Mouse (Mus musculus) embryonic fibroblast, embryonic 13.5 days (primary cell): ENCODE results near the gene Alb. TPM values are rescaled to one million over a fixed set of nuclear protein-coding genes. Genes with fewer than 3 reads are reported as not detected.

Experiments used
- H3K27ac ChIP-seq: 2 replicates; pipeline ENCODE4 v1.5.1; 2012; ENCODE audit warnings: low read length, control low read depth, inconsistent platforms; ENCODE audit not compliant: insufficient read depth
- H3K4me1 ChIP-seq: 2 replicates; pipeline ENCODE4 v1.6.1; 2011; ENCODE audit warnings: low read length; ENCODE audit not compliant: control insufficient read depth, insufficient read depth
- H3K4me3 ChIP-seq: 2 replicates; pipeline ENCODE4 v1.5.1; 2011; ENCODE audit warnings: mild to moderate bottlenecking, control low read depth, low read length; ENCODE audit not compliant: insufficient read depth
- CTCF ChIP-seq: IDR thresholded peaks from 2 replicates; pipeline ENCODE4 v1.5.1; 2011; ENCODE audit warnings: mild to moderate bottlenecking, control low read depth, low read length, moderate library complexity, borderline replicate concordance; ENCODE audit not compliant: insufficient read depth
- POLR2A ChIP-seq: IDR thresholded peaks from 2 replicates; pipeline ENCODE4 v1.6.1; 2011; ENCODE audit warnings: low read depth, mild to moderate bottlenecking, control low read depth, low read length, moderate library complexity
- polyA plus RNA-seq: library from polyadenylated mRNA; stranded (reverse); fragments of >200 nt; gene quantifications from 2 replicates; pipeline ENCODE4 v1.2.4, GENCODE M21; 2011; ENCODE audit warnings: low read depth; ENCODE audit not compliant: missing spikeins, insufficient read length

The Alb gene
- polyA plus RNA-seq, 1 experiment, result not detected

DNA sequence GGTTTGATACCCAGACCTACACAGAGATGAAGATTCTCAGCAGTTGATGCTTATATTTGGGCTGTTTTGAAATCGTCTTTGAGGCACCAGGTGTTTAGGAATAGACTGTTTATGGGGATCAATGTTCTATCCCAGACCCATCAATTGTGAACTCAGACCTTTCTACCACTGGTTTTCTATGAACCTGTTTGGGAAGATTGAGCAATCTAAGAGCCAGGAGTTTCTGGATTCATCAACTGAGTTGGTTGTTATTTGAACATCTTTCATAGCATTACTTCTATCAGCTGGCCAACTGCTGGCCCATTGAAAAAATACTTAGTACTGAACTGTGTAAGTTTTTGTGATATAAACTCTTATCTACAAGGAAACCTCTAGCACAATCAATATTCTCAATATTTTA lies 3.5 kb upstream of the Alb start:
- TF ChIP-seq POLR2A, result no peak
- TF ChIP-seq CTCF, result no peak
- H3K27ac ChIP-seq, result no peak overlapping the region

DNA sequence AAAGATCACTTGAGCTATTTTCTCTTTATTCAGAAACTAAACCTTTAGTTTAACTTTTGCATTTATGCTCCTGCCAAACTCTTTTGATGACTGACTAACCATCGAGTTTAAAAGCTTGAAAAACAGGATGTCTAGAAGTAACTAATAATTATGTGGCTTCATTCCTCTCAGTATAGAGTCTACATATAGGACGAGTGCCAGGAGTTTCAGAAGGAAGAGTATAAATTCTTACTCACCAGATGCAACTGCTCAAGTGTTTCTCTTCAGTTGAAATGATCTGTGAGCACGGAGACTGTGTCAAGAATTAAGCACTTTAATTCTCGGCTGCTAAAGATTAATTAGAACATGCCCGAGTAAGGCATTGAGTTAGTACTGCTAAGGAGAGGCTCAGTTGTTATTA lies 2.0 kb upstream of the Alb start:
- H3K4me3 ChIP-seq, result no peak overlapping the region
- TF ChIP-seq CTCF, result no peak
- no peak for TF ChIP-seq POLR2A
- H3K4me1 ChIP-seq, result no peaks in the 10 kb centered on the region
- no peak overlapping the region for H3K27ac ChIP-seq

More for the DNA sequence above, 3.5 kb upstream of the Alb start:
- H3K4me3 ChIP-seq, result no peak overlapping the region
- H3K4me1 ChIP-seq, result no peaks in the 10 kb centered on the region

DNA sequence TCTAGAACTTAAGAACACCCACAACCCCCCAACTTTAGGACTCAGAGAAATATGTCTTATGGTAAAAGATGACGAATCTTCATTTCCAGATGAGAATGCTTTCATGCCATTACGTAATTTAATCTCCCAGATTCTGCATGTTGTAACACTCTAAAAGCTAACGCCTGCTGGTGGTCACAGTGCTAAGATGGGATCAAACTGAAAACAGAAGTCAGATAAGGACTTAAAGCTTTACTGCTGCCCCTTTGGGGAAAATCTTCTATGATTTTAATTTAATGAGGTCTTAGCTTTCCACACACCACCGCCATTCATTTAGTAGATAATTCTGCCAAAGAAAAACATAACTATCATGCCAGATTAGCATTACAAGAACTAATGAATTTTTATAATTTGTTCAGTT lies 6.1 kb downstream of the Alb start:
- Histone ChIP-seq H3K4me3 (no peak overlapping the region), H3K27ac (no peak overlapping the region), H3K4me1 (peaks cover 2% of the 10 kb centered on the region; the same call in 1 of the 2 replicates)
- TF ChIP-seq POLR2A, result no peak
- TF ChIP-seq CTCF, result no peak

DNA sequence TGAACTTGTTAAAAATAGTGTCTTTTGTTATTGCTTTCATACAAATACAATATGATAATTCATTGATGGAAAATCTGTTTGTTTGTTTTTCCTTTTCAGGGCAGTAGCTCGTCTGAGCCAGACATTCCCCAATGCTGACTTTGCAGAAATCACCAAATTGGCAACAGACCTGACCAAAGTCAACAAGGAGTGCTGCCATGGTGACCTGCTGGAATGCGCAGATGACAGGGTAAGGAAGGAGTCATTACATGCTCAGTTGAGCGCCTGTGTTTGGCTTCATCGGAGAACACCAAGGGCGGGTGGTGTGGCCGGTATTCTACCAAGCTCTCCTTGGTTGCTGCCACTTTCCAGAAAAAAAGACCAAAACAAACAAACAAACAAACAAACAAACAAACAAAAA lies 6.5 kb downstream of the Alb start:
- TF ChIP-seq POLR2A (no peak), CTCF (no peak)
- Histone ChIP-seq H3K27ac (no peak overlapping the region), H3K4me3 (no peak overlapping the region), H3K4me1 (peaks cover 2% of the 10 kb centered on the region; the same call in 1 of the 2 replicates)

DNA sequence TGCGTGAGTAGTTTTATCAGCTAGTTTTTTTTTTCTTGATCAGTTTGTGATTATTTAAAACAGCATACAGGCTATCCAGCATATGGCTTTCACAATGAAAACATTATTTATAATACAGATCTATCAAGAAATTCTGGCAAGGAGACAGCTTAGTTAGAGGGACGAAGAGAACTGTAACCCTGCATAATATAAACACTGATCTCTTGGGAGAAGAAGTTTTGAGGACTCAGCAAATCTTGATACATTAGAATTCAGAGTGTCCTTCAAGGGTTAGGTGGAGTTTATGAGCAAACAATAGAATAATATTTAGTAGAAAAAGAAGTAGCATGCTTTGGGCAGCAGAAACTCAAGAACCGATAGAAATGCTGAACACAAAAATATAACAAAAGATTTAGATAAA lies 10.1 kb downstream of the Alb start:
- H3K4me3 ChIP-seq, result no peak overlapping the region
- H3K4me1 ChIP-seq, result peaks cover 2% of the 10 kb centered on the region; the same call in 1 of the 2 replicates
- no peak overlapping the region for H3K27ac ChIP-seq
- TF ChIP-seq POLR2A, result no peak
- TF ChIP-seq CTCF, result no peak

DNA sequence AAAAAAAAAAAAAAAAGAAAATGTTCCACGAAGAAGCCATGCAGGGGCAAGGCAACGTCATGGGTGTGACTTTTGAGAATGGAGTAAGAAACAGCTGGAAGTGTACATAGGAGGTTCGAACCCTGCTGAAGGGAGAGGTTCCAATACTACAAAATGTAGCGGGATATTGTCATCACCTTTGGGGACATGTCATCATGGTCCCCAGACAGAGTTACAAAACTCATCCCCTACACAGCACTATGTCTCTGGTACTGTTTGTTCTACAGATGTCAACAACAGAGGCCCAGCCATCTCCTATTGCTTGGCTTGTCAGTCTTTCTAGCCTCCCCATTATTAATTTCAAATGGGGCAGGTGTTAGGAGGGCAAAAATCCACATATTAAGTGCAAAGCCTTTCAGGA lies 13.2 kb downstream of the Alb start:
- no peaks in the 10 kb centered on the region for H3K4me1 ChIP-seq
- H3K27ac ChIP-seq, result no peak overlapping the region
- no peak overlapping the region for H3K4me3 ChIP-seq
- no peak for TF ChIP-seq POLR2A
- no peak for TF ChIP-seq CTCF

DNA sequence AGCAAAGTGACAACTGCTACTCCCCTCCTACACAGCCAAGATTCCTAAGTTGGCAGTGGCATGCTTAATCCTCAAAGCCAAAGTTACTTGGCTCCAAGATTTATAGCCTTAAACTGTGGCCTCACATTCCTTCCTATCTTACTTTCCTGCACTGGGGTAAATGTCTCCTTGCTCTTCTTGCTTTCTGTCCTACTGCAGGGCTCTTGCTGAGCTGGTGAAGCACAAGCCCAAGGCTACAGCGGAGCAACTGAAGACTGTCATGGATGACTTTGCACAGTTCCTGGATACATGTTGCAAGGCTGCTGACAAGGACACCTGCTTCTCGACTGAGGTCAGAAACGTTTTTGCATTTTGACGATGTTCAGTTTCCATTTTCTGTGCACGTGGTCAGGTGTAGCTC lies 13.7 kb downstream of the Alb start:
- Histone ChIP-seq H3K4me3 (no peak overlapping the region), H3K27ac (no peak overlapping the region), H3K4me1 (no peaks in the 10 kb centered on the region)
- TF ChIP-seq CTCF (no peak), POLR2A (no peak)

DNA sequence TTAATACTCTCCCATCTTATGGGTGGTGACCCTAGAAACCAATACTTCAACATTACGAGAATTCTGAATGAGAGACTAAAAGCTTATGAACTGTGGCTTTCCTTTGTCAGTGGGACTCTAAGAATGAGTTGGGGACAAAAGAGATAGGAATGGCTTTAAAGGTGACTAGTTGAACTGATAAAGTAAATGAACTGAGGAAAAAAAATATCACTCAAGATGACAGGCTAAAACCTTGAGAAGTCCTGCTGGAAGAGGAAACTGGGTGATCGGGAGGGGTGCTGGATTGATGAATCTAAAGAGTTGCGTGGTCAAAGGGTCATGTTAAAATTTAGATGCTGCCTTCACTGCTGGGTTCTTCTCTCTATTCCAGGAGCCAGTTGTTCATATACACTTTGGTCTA lies 16.0 kb downstream of the Alb start:
- no peak overlapping the region for H3K27ac ChIP-seq
- TF ChIP-seq CTCF (no peak), POLR2A (no peak)
- no peaks in the 10 kb centered on the region for H3K4me1 ChIP-seq
- H3K4me3 ChIP-seq, result no peak overlapping the region

DNA sequence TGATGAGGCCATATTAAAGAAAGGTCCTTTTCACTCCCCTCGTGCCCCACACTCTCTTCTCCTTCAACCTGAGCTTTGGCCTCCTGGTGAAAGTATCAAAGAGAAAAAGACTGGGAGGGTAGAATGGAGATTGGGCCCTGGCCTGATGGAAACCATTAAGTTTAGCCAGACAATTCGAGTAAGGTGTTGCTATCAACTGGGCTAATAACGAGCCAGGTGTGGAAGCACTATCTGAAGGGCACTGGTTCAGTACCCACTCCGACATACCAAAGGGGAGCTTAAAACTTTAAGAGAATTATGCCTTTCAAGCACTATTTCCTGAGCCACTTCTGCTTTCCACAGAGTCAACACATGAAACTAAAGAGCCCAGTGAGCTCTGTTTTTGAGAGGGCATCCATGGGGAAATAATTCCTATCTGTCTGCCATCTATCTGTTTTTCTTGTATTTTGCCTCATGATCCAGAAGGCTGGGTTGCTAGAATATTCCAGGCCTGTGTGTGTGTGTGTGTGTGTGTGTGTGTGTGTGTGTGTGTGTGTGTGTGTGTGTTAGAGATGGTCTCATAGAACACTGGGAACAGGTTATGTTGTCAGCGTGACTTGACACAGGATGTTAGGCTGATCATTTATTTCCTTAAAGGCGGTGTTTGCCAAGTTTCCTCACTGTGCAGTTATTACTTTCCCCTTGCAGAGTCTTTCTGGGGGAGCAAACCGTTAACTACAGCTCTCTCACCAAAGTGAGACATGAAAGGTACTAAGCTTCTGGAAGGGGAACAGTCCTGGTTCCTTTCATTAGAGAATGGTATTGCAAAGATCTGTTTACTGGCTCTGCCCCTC lies 16.8 kb downstream of the Alb start:
- no peak overlapping the region for H3K27ac ChIP-seq
- no peak overlapping the region for H3K4me3 ChIP-seq
- no peaks in the 10 kb centered on the region for H3K4me1 ChIP-seq
- TF ChIP-seq CTCF (no peak), POLR2A (no peak)

DNA sequence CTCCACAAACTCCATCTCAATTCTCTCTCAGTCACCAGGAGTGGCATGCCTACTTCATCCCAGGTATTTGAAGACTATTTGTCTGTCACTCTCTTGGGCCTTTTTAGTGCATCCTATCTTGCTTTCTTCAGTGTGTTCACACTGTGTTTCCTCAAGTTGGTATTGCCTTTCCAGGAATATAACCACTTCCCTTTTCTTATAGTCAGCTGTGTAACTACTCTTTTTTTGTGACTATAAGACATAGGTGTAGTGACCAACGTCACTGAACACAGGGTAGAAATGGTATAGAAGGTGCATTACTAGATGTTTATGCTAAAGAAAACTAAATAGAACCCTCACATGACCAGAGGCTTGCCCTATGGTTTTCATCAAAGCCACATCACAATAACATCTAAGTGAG lies 18.2 kb downstream of the Alb start:
- no peaks in the 10 kb centered on the region for H3K4me1 ChIP-seq
- TF ChIP-seq CTCF (no peak), POLR2A (no peak)
- no peak overlapping the region for H3K27ac ChIP-seq
- no peak overlapping the region for H3K4me3 ChIP-seq
